Mouse (Mus musculus): ENCODE results near the gene Dhx40.

GRCm38 (mm10) chr11:86840511-86841154 lies 33.1 kb upstream of the Dhx40 start:
- TF ChIP-seq POLR2A (IDR thresholded peaks at IDR 0.05; ENCODE audit: control insufficient read depth, extremely low read depth, insufficient read depth, low read length, poor library complexity), result no peak
- no peak for TF ChIP-seq CTCF (IDR thresholded peaks at IDR 0.05; ENCODE audit: borderline replicate concordance, control insufficient read depth, extremely low read depth, insufficient read depth, low read length, poor library complexity)

Measured in thymus, adult 2 months (tissue).